Mouse (Mus musculus): Measurements from ENCODE around the gene Gm20661.

The Gm20661 gene

GRCm38 (mm10) chr9:107982681-107983346, at the start of gene Gm20661:
Gene Gm20661 (plus strand): TSS chr9:107983058.
- DNase-seq: no peak

GRCm38 (mm10) chr9:107934146-107934545, 48.7 kb upstream of the Gm20661 start:
- DNase-seq: peak; percentile 65

- DNase-seq: no peak
These were observed 47.5 kb upstream of the Gm20661 start, which contains the start of gene Camkv for GRCm38 (mm10) chr9:107935374-107935773. Gene Camkv (plus strand): TSS chr9:107935674.

- DNase-seq: peak; percentile 72
These were observed 47.1 kb upstream of the Gm20661 start for GRCm38 (mm10) chr9:107935790-107936214.

GRCm38 (mm10) chr9:107936215-107936822, 46.5 kb upstream of the Gm20661 start:
- DNase-seq: peak; percentile 65

GRCm38 (mm10) chr9:107936831-107937230, 46.0 kb upstream of the Gm20661 start:
- DNase-seq: no peak

- DNase-seq: peak; percentile 47
These were observed 35.3 kb upstream of the Gm20661 start for GRCm38 (mm10) chr9:107947241-107948194.

- no peak for DNase-seq
These were observed 33.5 kb upstream of the Gm20661 start for GRCm38 (mm10) chr9:107949184-107949921.

GRCm38 (mm10) chr9:107949922-107950235, 33.0 kb upstream of the Gm20661 start, which contains the start of gene Traip:
Gene Traip (plus strand): TSS chr9:107950136.
- no peak for DNase-seq

- peak; percentile 93 for DNase-seq
These were observed 32.1 kb upstream of the Gm20661 start for GRCm38 (mm10) chr9:107950460-107951355.

- DNase-seq: no peak
These were observed 27.1 kb upstream of the Gm20661 start for GRCm38 (mm10) chr9:107955613-107956289.

GRCm38 (mm10) chr9:107957141-107957540, 25.7 kb upstream of the Gm20661 start:
- DNase-seq: no peak

- no peak for DNase-seq
These were observed 23.0 kb upstream of the Gm20661 start for GRCm38 (mm10) chr9:107959896-107960295.

- no peak for DNase-seq
These were observed 21.9 kb upstream of the Gm20661 start for GRCm38 (mm10) chr9:107960928-107961327.

GRCm38 (mm10) chr9:107961351-107961762, 21.5 kb upstream of the Gm20661 start:
- peak; percentile 94 for DNase-seq

GRCm38 (mm10) chr9:107961881-107962280, 21.0 kb upstream of the Gm20661 start:
- peak; percentile 84 for DNase-seq

- DNase-seq: no peak
These were observed 19.9 kb upstream of the Gm20661 start for GRCm38 (mm10) chr9:107962916-107963315.

GRCm38 (mm10) chr9:107963700-107964099, 19.2 kb upstream of the Gm20661 start:
- DNase-seq: peak; percentile 69

GRCm38 (mm10) chr9:107964681-107965080, 18.2 kb upstream of the Gm20661 start:
- DNase-seq: no peak

GRCm38 (mm10) chr9:107966676-107967075, 16.2 kb upstream of the Gm20661 start:
- no peak for DNase-seq

GRCm38 (mm10) chr9:107967437-107967836, 15.4 kb upstream of the Gm20661 start:
- no peak for DNase-seq

All from right cerebral cortex, adult 18-20 months (tissue).